Mouse (Mus musculus) right cerebral cortex, postnatal 36 days (tissue): Measurements from ENCODE around the gene C1qtnf6.

Source experiments
- DNase-seq, 2 experiments: peaks; one replicate each; pipeline ENCODE4 v3.0.0; 2022; ENCODE audit warnings: low spot score in 2 of 2, mixed read lengths in 1 of 2

Gene C1qtnf6

DNA sequence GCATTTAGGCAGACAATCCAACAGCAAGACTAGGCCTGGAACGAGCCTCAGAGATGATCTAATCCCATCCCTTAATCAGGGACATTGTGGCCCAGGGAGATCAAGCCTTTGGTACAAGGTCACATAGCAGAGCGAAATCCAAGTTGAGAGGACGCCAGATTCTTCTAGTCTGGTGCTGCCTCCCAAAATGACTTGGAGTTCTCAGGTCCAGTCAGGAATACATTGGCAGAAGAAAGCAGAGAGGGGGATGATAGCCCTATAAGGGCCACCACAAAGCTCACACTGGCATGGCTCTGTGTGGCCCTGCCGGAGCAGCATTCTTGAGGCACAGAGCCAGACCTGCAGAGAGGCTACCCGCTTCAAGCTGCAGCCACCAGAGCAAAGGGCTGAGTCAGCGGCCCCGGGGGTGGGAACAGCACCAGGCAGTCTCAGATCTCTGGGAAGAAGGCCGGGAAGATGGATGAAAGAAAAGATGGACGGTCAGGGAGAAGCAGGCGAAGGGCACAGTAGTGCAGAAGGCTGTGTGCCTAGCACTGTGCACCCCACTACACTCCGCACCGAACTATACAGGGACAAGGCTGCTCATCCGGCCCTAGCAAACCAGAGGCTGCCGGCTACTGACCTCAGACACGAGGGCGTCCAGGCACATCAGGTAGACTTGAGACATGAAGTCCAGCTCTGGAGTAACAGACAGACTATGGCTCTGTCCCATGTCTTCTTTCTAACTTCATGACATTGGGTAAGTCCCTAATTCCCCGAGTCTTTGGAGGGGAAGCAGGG lies at the start of gene C1qtnf6:
Gene C1qtnf6, minus strand, starts transcription at position 746 of the 780 bp plus-strand sequence.
- DNase-seq: no peak

DNA sequence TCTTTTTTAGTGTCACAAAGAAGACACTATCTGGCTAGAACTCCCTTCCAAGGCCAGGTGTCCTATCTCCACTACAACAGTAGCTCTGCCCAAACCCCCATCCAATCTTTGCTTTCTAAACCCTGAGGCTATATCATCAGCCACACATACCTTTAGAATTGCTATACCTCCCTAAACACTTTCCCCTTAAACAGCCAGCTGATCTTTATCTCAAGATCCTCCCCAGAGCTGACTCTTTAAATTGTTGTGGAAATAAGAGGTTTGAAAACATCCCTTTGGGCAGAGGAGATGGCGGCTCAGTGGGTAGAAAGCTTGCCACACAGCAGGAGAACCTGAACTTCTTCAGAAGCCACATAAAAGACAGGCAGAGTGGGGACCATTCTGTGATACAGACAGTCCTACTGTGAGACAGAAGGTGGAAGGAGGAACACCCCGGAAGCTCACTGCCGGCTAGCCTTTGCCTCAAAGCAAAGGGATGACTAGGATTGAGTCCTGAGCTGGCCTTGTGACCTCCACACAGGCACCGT lies 45.1 kb upstream of the C1qtnf6 start:
- no peak for DNase-seq

DNA sequence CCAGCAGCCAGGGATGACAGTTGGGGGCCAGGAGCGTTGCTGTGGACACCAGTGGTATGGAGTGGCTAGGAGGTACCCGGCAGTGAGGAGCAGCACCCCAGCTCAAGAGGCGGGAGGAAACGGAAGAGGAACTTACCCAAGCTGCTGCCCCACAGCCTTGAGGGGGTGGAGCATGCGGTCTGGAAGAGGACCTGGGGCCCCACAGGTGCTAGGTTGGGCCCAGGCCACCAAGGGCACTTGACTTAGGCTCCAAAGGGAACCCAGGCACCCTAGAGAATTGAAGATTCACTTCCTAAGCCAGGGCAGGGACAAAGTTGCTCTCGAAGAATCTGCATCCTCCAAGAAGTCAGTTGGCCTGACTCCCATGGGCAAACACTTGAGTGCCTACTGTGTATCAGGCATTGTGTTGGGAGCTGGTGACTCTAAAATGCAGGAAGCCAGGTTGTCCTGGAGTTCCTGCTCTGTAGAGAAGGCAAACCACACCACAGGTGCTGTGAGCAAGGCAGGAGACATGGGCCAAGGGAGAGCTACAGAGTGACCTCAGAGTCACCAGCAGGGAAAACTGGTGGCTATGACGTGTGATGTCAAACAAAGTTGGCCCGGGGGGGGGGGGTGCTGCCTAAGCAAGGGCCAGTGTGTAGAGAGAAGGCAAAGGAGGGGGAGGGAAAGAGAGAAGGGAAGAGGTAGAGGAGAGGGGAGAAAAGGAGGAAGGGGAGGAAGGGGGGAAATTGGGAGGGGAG lies 41.6 kb upstream of the C1qtnf6 start, which contains the start of gene Rac2:
Gene Rac2, minus strand, starts transcription at position 126 of the 740 bp plus-strand sequence.
- no peak for DNase-seq

DNA sequence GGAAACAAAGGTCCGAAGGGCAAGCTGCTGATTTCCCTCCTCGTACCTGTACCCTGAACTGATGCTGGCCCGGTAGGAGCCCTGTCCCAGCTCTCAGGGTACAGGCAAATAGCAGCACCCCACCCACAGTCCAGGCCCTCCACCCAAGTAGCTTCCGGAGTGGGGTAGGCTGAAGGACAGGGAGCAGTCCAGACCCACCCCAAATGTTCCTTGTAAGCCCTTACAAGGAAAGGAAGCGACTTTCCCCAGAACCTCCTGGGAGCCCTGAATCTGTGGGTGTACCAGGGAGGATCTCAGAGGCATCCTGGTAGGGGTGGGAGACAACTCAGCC lies 41.0 kb upstream of the C1qtnf6 start:
- no peak for DNase-seq

DNA sequence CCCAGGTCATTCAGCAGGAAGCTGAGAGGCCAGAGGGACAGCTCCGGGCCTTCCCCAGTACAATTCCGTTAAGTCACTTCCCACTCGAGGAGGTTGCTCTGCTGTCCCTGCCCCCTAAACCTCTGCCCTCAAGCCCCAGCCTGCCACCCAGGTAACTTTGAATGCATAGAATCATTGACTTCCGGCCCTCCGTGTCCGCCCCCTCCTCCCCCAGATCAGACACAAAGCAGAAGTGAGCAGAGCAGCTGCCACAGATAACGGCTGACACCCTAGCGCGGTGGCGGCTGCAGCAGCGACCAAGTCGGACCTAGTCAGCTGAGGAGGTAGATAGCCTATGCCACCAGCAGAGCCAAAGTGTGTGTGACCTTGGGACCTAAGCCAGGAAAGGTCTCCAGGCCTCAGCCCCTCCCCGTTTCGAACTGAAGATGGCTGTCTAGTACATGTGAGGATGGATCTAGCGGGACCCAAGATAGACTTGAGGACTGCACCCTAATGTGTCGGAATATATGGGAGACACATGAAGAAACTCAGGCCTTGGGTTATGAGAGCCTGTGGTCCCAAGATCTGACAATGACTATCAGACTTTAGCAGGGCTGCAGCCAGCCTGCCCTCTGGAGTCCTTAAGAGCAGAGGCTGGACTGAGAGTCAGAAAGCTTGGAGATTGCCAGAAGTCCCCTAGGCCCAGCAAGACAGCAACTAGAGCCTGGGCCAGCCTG lies 40.5 kb upstream of the C1qtnf6 start:
- no peak for DNase-seq

DNA sequence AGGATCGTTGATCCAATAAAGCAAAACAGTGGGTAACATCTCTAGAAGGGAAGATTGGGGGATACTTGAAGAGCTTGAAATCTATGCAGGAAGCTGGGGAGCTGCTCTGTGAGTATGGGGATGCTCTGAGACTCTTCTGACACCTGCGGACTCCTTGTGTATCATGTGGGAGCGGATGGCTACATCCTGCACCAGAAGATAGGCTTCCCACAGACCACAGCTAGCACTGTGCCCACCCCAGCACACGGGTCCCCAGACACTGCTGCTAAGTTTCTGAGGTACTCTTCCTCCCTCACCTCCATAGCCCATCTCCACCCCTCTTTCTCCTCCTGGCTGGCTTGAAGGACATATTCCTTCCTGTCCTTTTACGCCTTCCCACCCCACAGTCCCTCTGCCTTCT lies 39.0 kb upstream of the C1qtnf6 start:
- no peak for DNase-seq

DNA sequence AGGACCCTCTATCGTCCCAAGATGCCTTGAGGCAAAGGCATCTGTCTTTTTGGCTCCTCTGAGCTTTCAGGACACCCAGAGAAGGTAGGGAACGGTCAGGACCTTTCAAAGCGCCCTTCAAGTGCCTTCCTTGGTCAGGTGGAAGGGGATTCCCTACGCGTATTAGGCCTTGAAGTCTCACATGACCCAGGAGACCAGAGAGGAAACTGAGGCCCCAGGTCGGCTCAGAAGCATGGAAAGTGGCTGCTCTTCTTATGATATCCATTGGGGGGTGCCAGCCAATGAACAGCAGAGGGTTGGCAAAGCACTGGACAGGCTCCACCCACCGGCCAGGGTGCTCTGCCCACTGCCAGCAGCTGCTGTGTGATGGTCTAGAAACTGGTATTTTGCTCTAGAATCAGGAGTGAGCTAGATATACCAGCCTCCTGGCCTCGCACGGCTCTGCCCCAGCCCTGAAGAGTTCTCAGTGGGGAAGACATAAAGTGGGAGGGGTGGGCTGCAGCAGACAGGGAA lies 36.4 kb upstream of the C1qtnf6 start:
- DNase-seq: no peak

DNA sequence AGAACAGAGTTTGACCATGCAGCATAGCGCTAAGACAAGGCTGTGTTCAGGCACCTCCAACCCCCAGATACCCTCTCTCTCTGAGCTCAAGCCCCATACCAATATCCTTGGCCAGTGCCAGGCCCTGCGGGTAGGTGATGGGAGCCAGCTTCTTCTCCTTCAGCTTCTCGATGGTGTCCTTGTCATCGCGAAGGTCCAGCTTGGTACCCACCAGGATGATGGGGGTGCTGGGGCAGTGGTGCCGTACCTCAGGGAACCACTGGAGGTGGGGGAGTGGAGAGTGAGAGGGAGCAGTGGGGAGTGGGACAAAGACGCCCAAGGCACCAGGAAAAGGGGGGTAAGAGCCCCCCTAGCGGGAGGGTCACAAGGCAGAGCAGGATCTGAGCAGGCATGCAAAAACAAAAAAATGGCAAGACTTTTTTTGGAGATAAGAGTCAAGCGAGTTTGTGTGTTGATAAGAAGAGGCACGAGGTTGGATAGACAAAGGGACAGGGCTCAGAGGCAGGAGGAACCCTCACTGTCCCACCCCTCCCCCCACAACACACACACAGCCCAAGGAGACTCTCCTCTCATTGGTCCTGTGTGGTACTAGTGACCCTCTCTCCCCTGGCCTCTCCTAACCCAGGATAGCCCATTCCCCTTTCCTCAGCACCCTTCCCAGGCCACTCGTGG lies 33.7 kb upstream of the C1qtnf6 start:
- DNase-seq: no peak

DNA sequence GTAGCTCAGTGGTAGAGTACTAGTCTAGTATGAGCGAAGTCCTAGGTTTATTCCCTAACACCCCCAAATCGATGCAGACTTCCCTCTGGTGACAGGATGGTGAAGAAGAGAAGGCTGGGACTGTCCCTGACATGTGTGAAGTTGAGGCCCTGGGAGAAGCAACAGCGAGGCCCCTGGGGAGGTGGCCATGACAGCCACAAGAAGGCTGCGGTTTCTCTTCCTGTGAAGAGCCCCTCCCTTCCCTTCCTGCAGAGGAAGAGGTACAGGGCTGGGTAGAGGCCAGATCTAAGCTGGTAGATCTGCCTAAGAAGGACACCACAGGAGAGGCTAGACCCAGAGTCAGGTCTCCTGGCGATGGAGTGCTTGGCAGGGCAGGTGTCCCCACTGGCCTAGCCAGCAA lies 32.7 kb upstream of the C1qtnf6 start:
- DNase-seq: no peak

DNA sequence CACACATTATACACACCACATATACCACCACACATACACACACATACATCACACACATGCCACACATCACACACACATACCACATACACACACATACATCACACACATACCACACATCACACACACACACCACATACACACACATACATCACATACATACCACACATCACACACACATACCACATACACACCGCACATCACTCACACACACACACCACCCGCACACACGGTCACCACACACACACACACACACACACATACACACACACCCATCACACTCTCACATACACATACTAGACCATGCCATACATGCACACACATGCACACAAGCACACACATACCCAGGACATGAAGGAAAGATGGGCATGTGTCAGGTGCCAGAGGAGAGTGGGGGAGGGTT lies 32.1 kb upstream of the C1qtnf6 start:
- DNase-seq: no peak

DNA sequence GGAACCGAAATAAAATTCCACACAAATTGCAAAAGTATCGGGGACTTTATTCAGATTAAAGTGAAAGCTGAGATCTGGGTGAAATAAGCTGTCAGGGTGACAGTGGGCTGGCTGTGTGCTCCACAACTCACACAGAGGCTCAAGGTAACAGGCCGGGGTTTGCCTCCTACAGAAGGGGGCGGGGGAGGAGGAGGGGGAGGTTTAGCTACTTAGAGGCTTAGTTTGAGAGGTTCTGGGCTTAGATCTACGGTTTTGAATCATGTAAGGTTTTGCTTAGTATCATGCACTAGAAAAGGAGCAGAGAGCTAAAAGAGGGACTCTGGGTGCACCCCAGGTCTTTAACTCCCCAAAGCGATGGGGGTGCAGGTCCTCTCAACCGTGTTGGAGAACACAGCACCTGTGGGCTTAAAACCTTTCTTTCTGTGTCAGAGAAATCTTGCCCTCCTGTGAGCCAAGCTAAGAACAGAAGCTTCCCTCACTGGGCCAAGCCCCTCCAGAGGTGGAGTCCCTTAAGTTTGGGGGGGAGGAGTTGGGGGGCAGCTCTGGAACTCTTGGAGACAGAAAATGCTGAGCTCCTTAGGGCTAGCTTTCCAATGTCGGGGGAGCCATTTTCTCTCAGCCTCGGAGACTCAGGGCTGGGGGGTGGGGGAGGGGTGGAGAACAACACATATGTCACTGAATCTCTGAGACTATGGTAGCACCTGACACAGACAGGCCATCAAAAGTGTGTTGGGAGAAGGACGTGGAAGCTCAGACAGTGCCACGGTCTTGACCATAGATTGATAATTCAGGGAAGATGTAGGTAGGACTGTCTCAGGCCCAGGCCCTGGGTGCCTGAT lies 28.1 kb upstream of the C1qtnf6 start:
- no peak for DNase-seq

DNA sequence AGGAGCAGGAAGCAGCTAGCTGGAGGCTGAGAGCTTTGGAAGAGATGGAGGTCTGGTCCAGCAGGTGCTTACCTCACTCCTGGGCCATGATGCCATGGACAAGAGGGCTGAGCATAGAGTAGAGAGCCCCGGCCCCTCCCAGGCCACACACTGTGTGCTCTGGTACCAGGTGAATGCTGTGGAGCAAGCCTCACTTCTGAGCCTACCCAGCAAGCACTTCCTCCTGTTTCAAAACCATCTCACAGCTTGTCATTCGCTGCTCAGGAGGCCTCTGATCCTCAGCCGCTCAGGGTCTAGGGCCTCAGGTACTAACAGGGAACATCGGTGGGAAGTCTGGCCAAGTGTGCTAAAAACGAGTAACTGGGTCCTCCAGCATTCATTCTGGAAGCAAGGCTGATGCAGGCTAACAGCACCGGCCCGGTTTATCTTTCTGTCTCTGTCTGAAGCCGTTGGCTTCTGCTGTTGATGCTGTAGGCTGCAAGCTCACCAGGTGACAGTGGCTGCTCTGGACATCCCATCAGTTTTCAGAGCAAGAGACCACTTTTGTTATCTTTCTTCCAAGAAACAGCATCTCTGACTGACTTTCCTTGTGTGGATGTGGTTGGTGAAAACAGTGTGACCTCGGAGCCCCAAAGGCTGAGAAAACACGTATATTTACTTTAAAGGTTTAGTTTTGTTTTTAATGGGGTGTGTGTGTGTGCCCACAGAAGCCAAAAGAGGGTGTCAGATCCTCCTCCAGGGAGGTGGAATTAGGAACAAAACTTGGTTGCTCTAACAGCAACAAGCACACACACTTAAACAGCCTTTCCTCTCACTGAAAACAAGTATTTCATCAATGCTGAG lies 26.7 kb upstream of the C1qtnf6 start:
- no peak for DNase-seq

DNA sequence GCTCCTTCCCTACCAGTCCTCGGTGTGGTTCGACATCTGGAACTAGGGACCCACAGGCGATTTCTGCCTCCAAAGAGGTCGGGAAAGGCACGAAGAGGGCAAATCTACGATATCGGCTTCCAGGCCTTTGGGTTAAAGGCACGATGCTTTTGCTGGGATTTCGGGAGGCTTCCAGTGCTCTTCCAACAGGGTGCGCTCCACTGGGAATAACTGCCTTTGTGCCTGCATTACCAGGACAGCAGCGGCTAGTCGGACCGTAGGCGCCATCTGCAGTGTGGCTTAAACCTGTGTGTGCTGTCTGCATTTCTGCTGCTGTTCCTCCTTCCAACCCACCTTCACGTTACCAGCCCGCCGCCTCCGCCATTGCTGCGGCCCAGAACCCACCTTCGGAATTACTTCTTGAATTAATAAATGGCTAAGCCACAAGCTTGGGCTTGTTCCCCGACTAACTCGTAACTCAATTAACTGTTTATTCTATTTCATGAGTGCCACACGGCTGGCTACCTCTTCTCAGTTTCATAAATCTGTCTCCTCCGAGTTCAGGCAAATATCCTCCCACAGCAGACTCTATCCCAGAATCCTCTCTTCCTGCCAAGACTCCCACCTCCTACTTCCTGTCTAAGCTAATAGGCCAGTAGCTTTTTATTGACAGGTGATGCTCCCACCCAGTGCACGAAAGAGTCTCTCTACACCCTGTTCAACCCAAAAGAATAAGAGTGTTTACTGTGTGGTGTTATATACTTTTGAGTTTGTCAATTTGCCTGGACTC lies 23.5 kb upstream of the C1qtnf6 start:
- no peak for DNase-seq

DNA sequence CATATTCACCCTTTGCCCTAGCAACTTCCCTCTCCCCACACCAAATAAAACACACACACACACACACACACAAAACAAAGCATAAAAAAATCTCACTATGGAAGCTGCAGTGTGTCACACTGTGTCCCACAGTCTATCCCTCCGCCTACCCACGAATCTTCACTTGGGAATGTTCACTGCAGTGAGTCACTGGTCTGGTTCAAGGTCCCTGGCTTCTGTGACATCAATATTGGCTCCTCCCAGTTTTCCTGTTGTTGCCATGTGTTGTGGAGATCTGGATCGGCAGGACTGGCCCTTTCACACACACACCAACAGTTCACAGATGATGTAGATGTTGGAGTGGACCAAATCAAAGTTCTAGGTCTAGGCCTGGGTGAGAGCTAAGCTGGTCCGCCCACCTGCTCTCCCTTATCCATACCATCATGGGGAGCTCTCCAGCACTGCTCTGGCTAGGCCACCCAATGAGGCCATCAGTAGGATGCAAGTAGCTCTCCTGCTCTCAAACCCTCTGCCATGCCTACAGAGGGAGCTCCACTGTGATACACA lies 18.0 kb upstream of the C1qtnf6 start:
- DNase-seq: no peak

DNA sequence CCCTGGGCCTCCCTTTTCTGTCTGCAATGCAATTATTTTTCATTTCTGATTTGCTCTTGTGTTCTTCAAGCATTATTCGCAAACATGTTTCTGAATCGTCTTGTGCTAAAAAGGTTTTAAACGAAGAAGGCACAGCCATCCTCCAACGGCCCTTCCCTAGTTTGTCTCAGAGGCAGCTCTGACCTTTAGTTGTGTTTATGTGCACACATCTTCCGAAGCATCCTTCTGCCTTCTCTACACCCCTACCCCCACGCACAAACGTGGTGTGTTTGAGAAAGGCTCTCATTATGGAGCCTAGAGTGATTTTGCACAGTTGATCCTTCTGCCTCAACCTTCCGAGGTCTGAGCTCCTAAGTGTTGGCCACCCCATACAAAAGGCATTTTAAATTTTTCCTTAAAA lies 17.5 kb upstream of the C1qtnf6 start:
- no peak for DNase-seq

DNA sequence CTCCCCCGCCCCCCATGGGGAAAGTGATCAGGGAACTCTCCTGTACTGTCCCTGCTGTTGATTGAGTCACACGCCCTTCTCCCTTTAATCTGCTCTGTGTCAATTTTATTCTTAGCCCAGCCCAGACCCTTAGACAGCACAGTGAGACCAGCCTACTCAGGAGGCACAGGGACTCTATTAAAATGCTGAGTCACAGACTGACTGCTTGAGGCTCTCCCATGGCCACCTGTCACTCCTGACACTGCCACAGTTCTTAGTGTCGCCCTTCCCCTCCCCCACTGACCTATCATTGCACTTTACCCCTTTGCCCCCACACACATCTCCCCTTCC lies 17.1 kb upstream of the C1qtnf6 start:
- no peak for DNase-seq

DNA sequence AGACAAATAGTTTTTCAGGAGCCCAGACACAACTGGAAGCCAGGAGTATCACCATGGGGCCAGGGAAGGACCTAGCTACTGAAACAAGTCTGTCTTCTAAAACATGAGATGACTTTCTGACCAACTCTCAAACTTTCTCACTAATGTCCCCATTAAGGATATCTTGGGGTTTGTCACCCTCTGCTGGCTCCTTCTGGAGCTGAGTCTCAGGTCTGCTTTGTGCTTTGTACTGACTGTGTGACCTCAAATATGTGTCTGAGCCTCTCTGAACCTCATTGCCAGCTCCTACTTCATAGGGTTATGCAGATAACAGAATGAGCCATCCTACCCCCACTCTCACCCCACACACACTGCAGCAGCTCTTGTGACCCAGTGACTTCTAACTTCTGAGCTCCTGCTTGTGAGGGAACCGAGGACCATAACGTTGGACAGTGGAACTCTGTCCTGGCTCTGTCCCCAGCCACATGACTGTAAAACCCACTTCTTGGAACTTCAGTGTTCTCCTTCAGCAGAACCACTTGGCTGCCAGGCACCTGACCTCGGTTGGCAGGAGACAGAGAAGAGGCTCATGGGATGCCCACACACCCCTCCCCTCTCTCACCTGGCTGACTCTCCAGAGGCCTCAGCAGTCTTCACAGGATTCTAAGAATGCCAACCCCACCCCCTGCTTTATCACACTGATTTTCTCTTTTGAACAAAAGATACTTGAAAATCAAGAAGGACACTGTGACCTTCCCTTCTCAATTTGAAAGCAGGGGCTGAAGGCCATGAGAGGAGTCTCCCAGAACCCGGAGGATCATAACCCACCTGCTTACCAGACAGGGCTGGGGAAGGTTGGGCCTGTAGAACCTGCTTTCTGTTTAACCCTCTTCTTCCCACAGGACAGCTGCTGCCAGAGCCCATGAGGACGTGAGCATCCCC lies 16.5 kb upstream of the C1qtnf6 start:
- no peak for DNase-seq

DNA sequence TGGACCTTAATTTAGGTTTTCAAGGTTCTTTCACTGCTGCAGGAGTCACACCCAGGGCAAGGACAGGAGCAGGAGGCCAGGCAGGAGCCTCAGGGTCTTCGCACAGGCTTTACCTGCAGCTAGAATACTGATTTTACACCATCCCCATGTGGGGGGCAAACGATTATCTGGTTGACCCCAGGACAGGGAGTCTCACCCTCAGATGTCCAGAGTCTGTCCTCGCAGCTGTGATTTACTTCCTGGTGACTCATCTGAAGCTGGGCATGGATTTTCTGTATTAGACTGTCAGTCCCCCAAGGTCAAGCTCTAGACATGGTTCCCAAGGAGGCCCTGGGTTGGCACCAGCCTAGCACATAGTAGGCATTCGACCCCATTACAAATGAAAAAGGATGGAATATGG lies 14.8 kb upstream of the C1qtnf6 start:
- DNase-seq: no peak
